Mouse (Mus musculus) effector memory CD4-positive, alpha-beta T cell, adult 5 months (primary cell): ENCODE data around the gene Ifnl3. TPM values are rescaled to one million over a fixed set of nuclear protein-coding genes. Genes with fewer than 3 reads are reported as not detected.

Experiments
- polyA plus RNA-seq: library from polyadenylated mRNA; unstranded; fragments of 100-300 nt; shearing (Covaris generic); gene quantifications from one replicate; pipeline ENCODE4 v1.2.1, GENCODE M21; 2017

The Ifnl3 gene
- polyA plus RNA-seq, result not detected

DNA sequence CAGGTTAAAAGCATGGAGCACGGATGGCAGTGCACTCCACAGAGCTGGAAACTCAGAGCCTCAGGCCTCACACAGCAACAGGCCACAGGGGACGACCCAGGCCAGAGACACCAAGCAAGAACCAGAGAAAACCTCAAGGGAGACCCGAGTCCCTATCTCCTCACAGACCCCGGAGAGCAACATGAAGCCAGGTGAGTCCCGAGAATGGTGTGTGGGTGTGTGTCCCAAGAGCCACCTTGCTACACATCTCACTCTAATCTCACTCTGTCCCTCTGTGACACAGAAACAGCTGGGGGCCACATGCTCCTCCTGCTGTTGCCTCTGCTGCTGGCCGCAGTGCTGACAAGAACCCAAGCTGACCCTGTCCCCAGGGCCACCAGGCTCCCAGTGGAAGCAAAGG lies at the start of gene Ifnl3:
Ifnl3 (plus strand) TSS at position 301 of the 400 bp plus-strand sequence.

DNA sequence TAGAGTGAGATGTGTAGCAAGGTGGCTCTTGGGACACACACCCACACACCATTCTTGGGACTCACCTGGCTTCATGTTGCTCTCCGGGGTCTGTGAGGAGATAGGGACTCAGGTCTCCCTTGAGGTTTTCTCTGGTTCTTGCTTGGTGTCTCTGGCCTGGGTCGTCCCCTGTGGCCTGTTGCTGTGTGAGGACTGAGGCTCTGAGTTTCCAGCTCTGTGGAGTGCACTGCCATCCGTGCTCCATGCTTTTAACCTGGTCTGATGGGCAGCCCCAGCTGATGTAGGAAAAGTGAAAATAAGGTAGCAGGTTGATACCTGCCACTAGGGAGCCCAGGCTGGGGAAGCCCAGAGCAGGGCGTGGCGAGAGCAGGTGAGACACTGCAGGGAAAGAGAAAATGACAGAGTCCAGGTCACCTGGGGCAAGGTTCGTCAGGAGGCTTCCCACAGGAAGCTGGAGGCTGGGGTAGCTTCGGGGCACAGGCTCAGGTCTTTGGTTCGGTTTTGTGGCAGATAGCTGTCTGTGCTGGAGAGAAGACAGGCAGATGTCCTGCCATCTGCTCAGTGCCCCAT lies 12.1 kb upstream of the Ifnl3 start, which contains the start of gene Ifnl2:
Ifnl2 (minus strand) TSS at position 51 of the 570 bp plus-strand sequence.

DNA sequence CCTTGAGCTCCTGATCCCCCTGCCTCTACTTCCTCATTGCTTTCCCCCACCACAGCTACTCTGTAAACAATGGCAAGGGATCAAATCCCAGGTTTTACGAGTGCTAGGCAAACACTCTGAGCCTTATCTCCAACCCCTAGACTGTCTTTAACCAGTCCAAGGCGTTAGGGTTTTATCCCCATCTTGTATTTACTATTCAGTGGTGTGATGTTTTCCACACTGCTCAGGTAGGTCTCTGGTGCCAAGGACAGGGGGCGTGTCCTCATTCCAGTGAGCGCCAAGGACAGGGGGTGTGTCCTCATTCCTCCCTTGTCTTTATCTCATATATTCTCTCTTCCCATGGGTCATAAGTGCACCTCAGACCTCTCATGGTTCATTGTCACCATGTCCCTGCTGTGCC lies 17.9 kb downstream of the Ifnl3 start, which contains the start of gene Sycn:
Sycn (plus strand) TSS at position 360 of the 400 bp plus-strand sequence.

DNA sequence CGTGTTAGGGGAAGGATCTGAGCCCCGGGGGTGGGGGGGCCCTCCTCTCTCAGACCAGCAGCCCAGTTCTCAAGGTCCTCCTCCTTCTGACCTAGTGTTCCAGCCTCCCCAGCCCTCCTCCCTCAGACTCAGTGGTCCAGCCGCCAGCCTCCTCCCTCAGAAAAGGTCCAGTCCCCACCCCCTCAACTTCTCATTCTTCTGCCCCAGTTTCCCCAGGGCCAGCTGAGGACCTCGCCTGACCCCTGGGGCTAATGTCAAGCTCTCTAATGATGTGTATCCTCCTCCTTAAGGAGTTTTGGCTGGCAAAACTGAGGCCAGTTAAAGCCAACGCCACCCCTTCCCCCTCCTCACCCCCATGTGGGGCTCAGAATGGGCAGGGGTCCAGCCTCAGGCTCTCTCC lies 24.5 kb downstream of the Ifnl3 start, which contains the start of gene Nccrp1:
Nccrp1 (minus strand) TSS at position 101 of the 400 bp plus-strand sequence.

Other genes with a start within 250 kb of the Ifnl3 start
- gene Eid2b, start 245.1 kb upstream of the Ifnl3 start, polyA plus RNA-seq, result 1.2 TPM
- not detected for gene Selenov, start 231.7 kb upstream of the Ifnl3 start, polyA plus RNA-seq
- not detected for gene Dll3, start 220.6 kb upstream of the Ifnl3 start, polyA plus RNA-seq
- 50.0 TPM for gene Timm50, start 210.8 kb upstream of the Ifnl3 start, polyA plus RNA-seq
- gene Supt5, start 184.1 kb upstream of the Ifnl3 start, polyA plus RNA-seq, result 178 TPM
- gene Rps16, start 172.2 kb upstream of the Ifnl3 start, polyA plus RNA-seq, result 900 TPM
- gene Plekhg2, start 150.2 kb upstream of the Ifnl3 start, polyA plus RNA-seq, result 31.8 TPM
- 618 TPM for gene Zfp36, start 142.6 kb upstream of the Ifnl3 start, polyA plus RNA-seq
- gene Med29, start 130.1 kb upstream of the Ifnl3 start, polyA plus RNA-seq, result 18.6 TPM
- gene Paf1, start 129.9 kb upstream of the Ifnl3 start, polyA plus RNA-seq, result 136 TPM
- 536 TPM for gene Gmfg, start 85.4 kb upstream of the Ifnl3 start, polyA plus RNA-seq
- 1.8 TPM for gene Lrfn1, start 70.9 kb upstream of the Ifnl3 start, polyA plus RNA-seq
- gene Ifnl2, start 12.4 kb upstream of the Ifnl3 start, polyA plus RNA-seq, result not detected
- gene Sycn, start 18.0 kb downstream of the Ifnl3 start, polyA plus RNA-seq, result not detected
- 1.3 TPM for gene Nccrp1, start 24.4 kb downstream of the Ifnl3 start, polyA plus RNA-seq
- 82.1 TPM for gene Samd4b, start 75.3 kb downstream of the Ifnl3 start, polyA plus RNA-seq
- gene Pak4, start 75.3 kb downstream of the Ifnl3 start, polyA plus RNA-seq, result 8.1 TPM
- gene Acp7, start 108.5 kb downstream of the Ifnl3 start, polyA plus RNA-seq, result not detected
- gene Fbxo27, start 170.0 kb downstream of the Ifnl3 start, polyA plus RNA-seq, result 2.8 TPM
- 6.0 TPM for gene Fbxo17, start 194.0 kb downstream of the Ifnl3 start, polyA plus RNA-seq
- 37.6 TPM for gene Mrps12, start 219.0 kb downstream of the Ifnl3 start, polyA plus RNA-seq
- 20.6 TPM for gene Sars2, start 219.2 kb downstream of the Ifnl3 start, polyA plus RNA-seq
- not detected for gene Ccer2, start 233.3 kb downstream of the Ifnl3 start, polyA plus RNA-seq
- gene Sirt2, start 243.9 kb downstream of the Ifnl3 start, polyA plus RNA-seq, result 71.7 TPM
- gene Nfkbib, start 244.7 kb downstream of the Ifnl3 start, polyA plus RNA-seq, result 222 TPM